8 mouse cellular contexts compared by ENCODE assay signal in genomic region chr6:71270301-71271056, GRCm38 (mm10). TPM values are rescaled to one million over a fixed set of nuclear protein-coding genes. Genes with fewer than 3 reads are reported as not detected.
DNase-seq lines count a peak whose midpoint lies in the region; TF ChIP-seq lines count a peak whose summit lies in the region.

No protein-coding gene starts in this region.

- WGBS in hindbrain, embryonic 10.5 days = 38% methylated on average over 14 of the region's 14 CpGs

- peaks cover 32% of the 10 kb centered on the region for H3K4me1 ChIP-seq in erythroblast, embryonic 14.5 days (ENCODE audit: control insufficient read depth)
- H3K4me1 ChIP-seq in hindbrain, embryonic 10.5 days (replicated peaks) = peaks cover 15% of the 10 kb centered on the region

- peak overlapping the region; percentile 99 for H3K4me3 ChIP-seq in erythroblast, embryonic 14.5 days (replicated peaks)
- H3K4me3 ChIP-seq in hindbrain, embryonic 10.5 days = peak overlapping the region; percentile 95

- TF ChIP-seq POLR2A in brain, embryonic 14.5 days (IDR thresholded peaks at IDR 0.05; ENCODE audit: borderline replicate concordance, extremely low read depth, insufficient read depth, insufficient read length, poor library complexity, severe bottlenecking) = no peak

- no peaks in the 10 kb centered on the region for H3K27me3 ChIP-seq in erythroblast, embryonic 14.5 days (ENCODE audit: control insufficient read depth)
- no peaks in the 10 kb centered on the region for H3K27me3 ChIP-seq in hindbrain, embryonic 10.5 days (ENCODE audit: insufficient read depth, poor library complexity, severe bottlenecking)

- no peaks in the 10 kb centered on the region for H3K9me3 ChIP-seq in erythroblast, embryonic 14.5 days (ENCODE audit: control insufficient read depth, low read length)
- H3K9me3 ChIP-seq in hindbrain, embryonic 10.5 days = no peaks in the 10 kb centered on the region

- peak overlapping the region; percentile 99 for H3K27ac ChIP-seq in hindbrain, embryonic 10.5 days

- DNase-seq in MEL-GATA-1-ER (ENCODE audit: extremely low read depth, low read depth) = peak; percentile 74
- peak; percentile 71 for DNase-seq in brain, embryonic 14.5 days (ENCODE audit: low read depth)
- DNase-seq in hindbrain, embryonic 10.5 days (ENCODE audit: low spot score) = peak; percentile 64
- DNase-seq in layer of hippocampus, postnatal 10 days (ENCODE audit: low spot score in 2 of 2) = peak; percentile 16 to 23
- DNase-seq in lung, postnatal 4 days = peak; percentile 49 to 51
- DNase-seq in right cerebral cortex, postnatal 4 days = peak; percentile 10
- no peak for DNase-seq in natural killer cell, adult 2 months (ENCODE audit: low spot score in 2 of 2)

- TF ChIP-seq CTCF in brain, embryonic 14.5 days (IDR thresholded peaks at IDR 0.05; ENCODE audit: borderline replicate concordance, extremely low read depth, insufficient read depth, insufficient read length) = no peak

- no peaks in the 10 kb centered on the region for H3K36me3 ChIP-seq in erythroblast, embryonic 14.5 days (ENCODE audit: control insufficient read depth)
- no peaks in the 10 kb centered on the region for H3K36me3 ChIP-seq in hindbrain, embryonic 10.5 days

RNA-seq across cellular contexts. Expression of gene Krcc1, which starts 1.0 kb away (rescaled TPM):
- polyA plus RNA-seq in brain, embryonic 14.5 days (2012; rRNA removed) = 9.3 and 11.1 TPM in 2 replicates
- polyA plus RNA-seq in erythroblast, embryonic 14.5 days (2012) = 2.8 and 3.3 TPM in 2 replicates
- polyA plus RNA-seq in hindbrain, embryonic 10.5 days (2016; fragmentation: Nextera tagmentation; extraction: Ambion mirVana) = 28.4 and 32.8 TPM in 2 replicates
- total RNA-seq in layer of hippocampus, postnatal 10 days (2021) = 10 to 100 TPM; 17.8 to 18.8 TPM

RNA-seq across cellular contexts. Expression of gene Smyd1, which starts 51.6 kb away (rescaled TPM):
- 0.85 and 0.88 TPM in 2 replicates for polyA plus RNA-seq in brain, embryonic 14.5 days (2012; rRNA removed)
- polyA plus RNA-seq in erythroblast, embryonic 14.5 days (2012) = not detected in 2 replicates
- polyA plus RNA-seq in hindbrain, embryonic 10.5 days (2016; fragmentation: Nextera tagmentation; extraction: Ambion mirVana) = 0.14 and 0.36 TPM in 2 replicates
- total RNA-seq in layer of hippocampus, postnatal 10 days (2021) = 1 to 10 TPM in 1 of 2 experiments, under 1 TPM in 1; 0.91 to 1.6 TPM

RNA-seq across cellular contexts. Expression of gene Cd8b1, which starts 52.1 kb away (rescaled TPM):
- not detected in 2 replicates for polyA plus RNA-seq in brain, embryonic 14.5 days (2012; rRNA removed)
- polyA plus RNA-seq in erythroblast, embryonic 14.5 days (2012) = not detected in 2 replicates
- polyA plus RNA-seq in hindbrain, embryonic 10.5 days (2016; fragmentation: Nextera tagmentation; extraction: Ambion mirVana) = 0.13 TPM in 1 of 2 replicates, not detected in the other
- total RNA-seq in layer of hippocampus, postnatal 10 days (2021) = not detected

Comparison
In these comparisons a context has a peak if more than half of its experiments do, and no peak if none do; other contexts are left out.
1. DNase-seq: peak in MEL-GATA-1-ER (single experiment), brain, embryonic 14.5 days (single experiment), hindbrain, embryonic 10.5 days (single experiment), layer of hippocampus, postnatal 10 days (2 of 2), lung, postnatal 4 days (2 of 2) and right cerebral cortex, postnatal 4 days (single experiment); none in natural killer cell, adult 2 months (0 of 2).